Mouse (Mus musculus) telencephalon, adult 2 months (tissue): ENCODE results near the gene Smlr1.
A peak's percentile ranks its signal among the peaks of the same experiment; 100 is the strongest.

ENCODE experiments used
- DNase-seq: peaks from one replicate; pipeline ENCODE4 v3.0.0-alpha.2; 2011; ENCODE audit warnings: low read depth, low spot score

The Smlr1 gene

DNA sequence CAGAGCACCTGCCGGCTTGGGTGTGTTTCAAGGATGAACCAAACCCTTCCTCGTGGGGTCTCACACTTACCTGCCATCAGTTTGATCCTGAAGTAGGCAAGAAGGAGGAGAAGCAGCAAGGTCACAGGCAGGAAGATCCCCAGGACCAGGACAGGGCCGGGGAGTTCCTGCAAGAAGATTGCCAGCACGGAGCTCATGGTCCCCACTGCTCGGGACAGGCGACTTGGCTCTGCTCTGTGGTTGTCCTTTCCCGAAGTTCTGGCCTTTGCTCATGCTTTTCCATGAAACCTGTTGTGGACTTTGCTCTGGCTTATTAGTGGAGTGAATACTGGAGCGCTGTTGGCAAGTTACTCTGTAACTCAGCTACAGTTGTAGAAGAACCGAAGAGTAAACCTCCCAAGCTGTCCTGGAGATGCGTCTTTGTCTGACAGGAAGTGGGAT is at the start of gene Smlr1:
TSS of gene Smlr1 (minus strand) at position 377 of the 441 bp plus-strand sequence.
- DNase-seq: no peak

DNA sequence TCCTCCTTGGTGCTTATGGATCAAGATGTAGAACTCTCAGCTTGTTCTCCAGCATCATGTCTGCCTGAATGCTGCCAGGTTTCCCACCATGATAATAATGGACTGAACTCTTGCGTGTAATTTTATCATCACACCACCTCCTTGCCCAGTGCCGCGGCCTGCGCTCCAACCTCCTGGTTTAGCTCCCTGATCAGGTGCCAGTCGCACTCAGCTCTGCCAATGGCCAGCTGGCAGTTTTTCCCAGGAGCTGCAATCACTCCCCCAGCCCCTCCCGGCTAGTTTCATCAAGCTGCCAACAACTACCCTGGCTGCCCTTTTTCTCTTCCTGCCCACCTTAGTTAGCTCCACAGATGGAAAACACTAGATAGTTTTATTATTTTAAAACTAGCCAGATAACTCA is 48.8 kb upstream of the Smlr1 start:
- DNase-seq: no peak

- no peak for DNase-seq
Measured at GRCm38 (mm10) chr10:25580066-25580465, 44.0 kb upstream of the Smlr1 start.

- DNase-seq: no peak
Measured at GRCm38 (mm10) chr10:25571319-25572240, 35.5 kb upstream of the Smlr1 start.

DNA sequence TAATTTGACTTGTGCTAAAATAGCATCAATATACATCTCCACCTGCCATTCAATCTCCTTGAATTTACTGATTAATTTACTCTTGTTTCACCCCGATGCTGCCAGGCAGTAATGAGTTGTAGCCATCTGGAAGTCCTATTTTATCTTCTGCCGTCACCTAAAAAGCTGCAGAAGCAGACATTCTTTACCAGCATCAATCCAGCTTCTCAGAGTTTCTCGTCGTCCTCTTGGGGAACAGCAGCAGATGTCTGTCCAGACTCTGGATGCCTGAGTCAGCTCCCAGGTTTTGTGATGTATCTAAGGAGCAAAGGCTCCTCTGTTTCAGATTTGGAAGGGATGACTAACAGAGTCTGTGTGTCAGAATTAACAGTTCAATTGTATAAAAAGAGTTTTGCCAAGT is 16.9 kb upstream of the Smlr1 start:
- DNase-seq: peak; percentile 38

DNA sequence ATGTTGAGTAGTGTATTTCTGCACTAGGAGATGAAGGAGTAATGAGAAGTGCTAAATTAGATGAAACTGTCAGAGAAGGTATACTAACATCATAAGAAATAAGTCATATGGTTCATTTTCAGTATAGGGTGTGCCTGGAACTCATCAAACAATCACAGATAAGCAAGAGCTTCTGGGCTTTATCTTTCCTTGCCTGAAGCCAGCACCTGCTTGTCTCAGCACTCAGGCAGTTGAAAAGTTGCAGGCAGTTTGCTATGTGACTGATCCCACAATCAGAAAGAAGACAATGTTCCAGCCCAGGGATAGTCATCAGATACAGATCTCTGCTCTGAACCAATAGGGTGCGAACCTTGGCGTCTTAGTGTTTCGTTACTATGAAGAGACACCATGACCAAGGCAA is 5.0 kb upstream of the Smlr1 start:
- DNase-seq: no peak

DNA sequence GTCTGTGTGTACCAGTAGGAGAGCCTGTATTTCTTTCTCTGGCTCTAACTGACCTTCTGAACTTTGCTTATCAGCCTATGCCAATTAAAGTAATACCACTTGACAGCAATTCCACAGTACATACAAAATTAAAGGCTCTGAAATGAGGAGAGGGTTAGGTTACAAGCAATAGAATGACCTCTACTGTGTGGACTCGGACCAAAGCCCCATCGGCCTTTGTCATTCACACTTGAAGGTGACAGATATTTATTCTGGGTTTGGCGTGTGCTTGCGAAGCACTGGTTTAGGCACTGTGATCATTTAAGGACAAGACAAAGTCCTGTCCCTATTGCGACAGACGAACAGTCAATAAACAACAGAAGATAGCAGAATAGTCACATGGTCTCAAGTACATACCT is 3.7 kb upstream of the Smlr1 start:
- no peak for DNase-seq

DNA sequence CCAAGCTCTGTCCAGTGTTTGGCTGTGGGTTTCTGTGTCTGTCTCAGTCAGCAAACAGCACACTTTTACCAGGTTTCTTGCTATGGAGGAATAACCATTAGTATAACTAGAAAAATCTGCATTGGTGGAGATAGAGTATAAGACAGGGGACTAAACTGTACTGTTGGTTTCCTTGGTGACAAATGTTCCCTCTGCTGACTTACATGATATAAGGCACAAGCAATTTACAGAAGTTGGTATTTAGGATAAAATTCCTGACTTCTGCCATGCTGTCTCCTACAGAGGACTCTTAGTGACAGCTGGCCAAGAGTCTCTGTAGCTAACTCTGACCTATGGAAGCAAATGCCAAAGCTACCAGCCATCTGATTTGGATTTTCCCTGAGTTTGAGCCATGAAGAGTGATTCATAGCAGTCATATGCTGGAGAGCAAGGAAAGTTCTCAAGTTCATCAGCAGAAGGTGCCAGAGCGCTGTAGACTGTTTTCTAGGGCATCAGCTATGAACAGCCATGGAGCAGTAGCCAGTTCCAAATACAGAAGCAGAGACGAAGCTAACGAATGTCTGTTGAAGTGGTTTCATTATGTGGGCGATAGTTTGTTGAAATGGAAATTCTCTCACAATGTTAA is 3.2 kb upstream of the Smlr1 start:
- DNase-seq: peak; percentile 77

GRCm38 (mm10) chr10:25538738-25539137 is 2.7 kb upstream of the Smlr1 start:
- no peak for DNase-seq

DNA sequence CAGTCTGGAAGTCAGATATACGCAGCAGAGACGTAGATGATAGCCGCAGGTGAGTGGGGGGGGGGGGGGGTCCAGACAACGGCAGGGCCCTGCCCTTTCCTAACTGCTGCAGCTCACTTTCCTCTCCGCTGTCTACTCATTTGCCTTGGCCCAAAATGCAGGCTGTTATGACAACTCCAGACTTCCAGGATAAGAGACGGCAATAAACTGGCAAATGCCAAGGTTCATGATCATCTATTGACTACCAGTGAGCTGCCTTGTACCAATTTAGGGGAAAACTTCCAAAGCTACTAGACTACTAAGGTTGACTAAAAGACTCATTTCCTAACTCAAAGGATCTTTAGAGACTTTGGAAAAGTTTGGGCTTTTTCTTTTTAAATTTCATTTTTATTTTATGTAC is 554 bp upstream of the Smlr1 start:
- no peak for DNase-seq

DNA sequence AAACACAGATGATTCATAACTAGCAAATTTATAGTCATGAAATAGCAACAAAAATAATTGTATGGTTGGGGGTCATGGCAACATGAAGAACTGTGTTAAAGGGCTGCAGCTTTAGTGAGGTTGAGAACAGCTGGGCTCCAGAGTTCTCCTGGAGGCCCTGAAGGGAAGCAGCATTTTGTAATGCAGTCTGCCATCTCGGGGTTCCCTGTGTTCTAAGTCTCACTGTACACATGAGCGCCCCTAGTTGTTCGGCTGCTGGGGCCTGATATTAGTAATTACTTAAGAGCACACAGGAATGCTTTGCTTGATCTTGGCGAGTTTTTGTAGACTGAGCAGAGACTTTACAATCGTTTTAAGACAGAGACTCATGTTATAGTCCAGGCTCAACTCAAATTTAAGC is 1.6 kb downstream of the Smlr1 start:
- no peak for DNase-seq

DNA sequence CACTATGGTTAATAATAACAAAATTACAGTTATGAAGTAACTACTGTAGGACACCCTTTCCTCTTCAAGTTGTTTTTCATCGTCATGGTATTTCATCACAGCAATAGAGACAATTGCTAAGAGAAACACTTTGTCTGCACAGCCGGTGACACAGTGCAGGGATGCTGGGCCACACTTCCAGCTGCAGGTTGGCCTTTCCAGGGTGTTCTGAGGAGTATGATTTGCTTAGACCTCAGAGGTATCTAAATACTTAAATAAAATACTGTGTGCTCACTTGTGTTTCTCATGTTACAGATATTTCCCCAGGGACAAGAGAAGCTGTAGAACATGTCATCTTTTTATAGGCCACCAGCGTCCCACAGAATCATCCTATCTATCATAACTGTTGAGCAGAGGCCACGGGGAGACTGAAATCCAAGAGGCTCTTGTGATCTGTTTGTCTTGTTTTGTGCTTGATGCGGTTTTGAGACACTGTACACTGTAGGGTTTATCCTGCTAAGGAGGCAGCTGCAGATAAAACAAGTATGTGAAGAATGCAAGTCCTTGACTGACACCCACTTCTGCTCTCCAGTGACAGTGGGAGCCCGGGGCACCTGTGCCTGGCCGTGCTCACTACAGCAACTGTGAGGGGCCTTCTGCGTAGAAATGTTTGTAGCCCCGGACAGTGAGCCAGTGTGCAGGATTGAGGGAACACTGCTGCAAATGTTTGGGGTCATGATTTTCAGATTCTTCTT is 2.4 kb downstream of the Smlr1 start:
- no peak for DNase-seq

DNA sequence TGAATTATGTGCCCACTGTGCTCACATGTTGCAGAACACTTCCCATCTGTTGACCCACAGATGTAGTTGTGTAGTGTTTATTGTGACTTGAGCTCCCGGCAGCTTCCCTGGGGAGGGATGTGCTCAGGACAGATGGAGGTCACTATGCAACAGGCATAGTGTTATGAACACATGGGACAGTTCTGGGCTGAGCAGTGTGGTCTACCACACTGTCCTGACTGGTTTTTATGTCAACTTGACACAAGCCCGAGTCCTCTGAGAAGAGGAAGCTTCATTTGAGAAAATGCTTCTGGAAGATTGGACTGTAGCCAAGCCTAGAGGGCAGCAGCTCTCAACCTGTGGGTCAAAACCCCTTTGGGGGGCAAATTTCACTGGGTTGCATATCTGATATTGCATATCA is 3.0 kb downstream of the Smlr1 start:
- no peak for DNase-seq

DNA sequence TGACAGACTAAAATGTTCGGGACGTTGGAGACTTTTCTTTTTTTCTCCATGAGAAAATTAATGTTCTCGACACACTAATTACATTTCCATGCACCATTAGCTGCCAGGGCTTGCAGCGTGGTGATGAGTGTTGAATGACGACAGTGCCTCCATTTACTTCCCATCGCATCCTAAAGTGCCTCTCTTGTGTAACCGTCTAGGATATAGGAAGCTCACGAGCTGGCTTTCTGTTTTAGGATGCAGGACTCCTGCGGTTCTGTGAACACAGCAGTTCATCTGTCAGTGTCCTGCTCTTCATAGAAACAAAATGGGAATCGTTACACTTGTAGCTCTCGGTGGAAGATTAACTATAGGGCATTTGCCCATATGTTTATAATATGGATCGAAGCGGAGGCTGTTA is 4.7 kb downstream of the Smlr1 start:
- no peak for DNase-seq

DNA sequence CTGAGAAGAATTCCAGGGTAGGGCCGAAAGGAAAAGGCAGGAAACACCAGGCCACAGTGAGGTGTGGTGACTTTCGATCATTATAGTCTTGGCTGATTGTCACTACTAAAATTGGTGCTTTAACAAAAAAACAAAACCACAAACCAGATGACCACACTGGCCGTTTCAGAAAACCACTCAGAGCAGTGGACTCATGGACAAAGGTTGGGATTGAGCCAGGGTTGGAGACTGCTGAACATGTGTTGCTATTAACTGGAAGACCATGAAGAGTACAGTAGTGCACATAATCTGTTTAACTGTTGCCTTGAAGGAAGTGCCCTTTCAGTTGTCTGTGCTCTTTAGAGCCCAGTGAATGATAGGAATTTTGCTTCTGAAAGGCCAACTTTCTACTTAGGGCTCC is 8.9 kb downstream of the Smlr1 start:
- no peak for DNase-seq

- no peak for DNase-seq
Measured at GRCm38 (mm10) chr10:25526622-25527021, 9.4 kb downstream of the Smlr1 start.

- no peak for DNase-seq
Measured at GRCm38 (mm10) chr10:25526156-25526555, 9.9 kb downstream of the Smlr1 start.

DNA sequence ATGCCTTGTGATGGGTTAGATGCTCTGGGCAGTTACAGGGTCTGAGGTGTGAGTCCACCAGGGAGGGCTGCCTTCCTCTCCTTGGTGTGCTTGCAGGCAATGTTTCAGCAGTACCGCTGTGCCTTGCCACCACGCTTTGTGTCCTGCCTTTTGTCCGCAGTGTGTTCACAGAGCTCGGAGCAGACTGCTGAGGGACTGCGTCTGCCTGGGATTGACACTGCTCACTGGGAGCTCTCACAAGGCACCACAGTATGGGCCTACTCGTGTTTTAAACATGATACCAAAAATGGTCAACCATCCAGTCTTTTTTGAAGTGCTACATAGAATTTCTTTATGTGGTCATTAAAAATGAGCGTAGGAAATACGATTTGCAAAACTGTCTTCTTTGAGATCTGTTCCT is 12.3 kb downstream of the Smlr1 start:
- no peak for DNase-seq

- DNase-seq: no peak
Measured at GRCm38 (mm10) chr10:25520428-25520827, 15.6 kb downstream of the Smlr1 start.

GRCm38 (mm10) chr10:25519954-25520353 is 16.1 kb downstream of the Smlr1 start:
- no peak for DNase-seq

- no peak for DNase-seq
Measured at GRCm38 (mm10) chr10:25513821-25514220, 22.2 kb downstream of the Smlr1 start.

- no peak for DNase-seq
Measured at GRCm38 (mm10) chr10:25503250-25503649, 32.8 kb downstream of the Smlr1 start.
